In the genomic region with DNA sequence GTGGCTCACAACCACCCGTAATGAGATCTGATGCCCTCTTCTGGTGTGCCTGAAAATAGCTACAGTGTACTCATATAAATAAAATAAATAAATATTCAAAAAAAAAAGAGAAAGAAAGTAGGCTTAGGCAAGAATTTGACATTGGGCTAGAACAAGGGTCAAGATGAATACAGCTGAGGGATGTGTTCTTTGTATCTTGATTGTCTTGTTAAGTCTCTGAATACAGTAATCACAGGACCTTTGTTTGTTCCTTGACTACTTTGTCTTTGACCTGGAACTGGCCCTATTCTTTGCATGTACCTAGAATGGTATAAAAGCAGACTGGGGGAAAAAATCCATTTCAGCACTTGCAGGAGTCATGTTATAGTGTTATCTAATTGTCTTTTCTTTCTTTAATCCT, we compare ENCODE assay signal across 31 mouse cellular contexts. TPM values are rescaled to one million over a fixed set of nuclear protein-coding genes. Genes with fewer than 3 reads are reported as not detected.
"Had no signal": no experiment of that assay in that cellular context is flagged by ENCODE, and none has a peak within 500 bp of the region (broad histone marks: within the 10 kb centered on the region; RNA-seq: fewer than 3 reads in every experiment).

No protein-coding gene starts in this region.

- DNase-seq: cerebellum, adult 9-11 months; cerebellum, postnatal 10 days; cerebellum, postnatal 14 days; cerebellum, postnatal 25 days; cerebellum, postnatal 36 days; embryo, embryonic 11 days; forebrain, postnatal 0 days; gastrocnemius, adult 2 months; gastrocnemius, postnatal 10 days; gastrocnemius, postnatal 14 days; gastrocnemius, postnatal 25 days; gastrocnemius, postnatal 36 days; heart, adult 11 months; heart, adult 18-20 months; heart, adult 2 months had no signal

- H3K9me3 ChIP-seq: embryonic facial prominence, embryonic 10.5 days; embryonic facial prominence, embryonic 12.5 days; embryonic facial prominence, embryonic 13.5 days; embryonic facial prominence, embryonic 15.5 days; forebrain, embryonic 10.5 days; forebrain, embryonic 12.5 days; forebrain, embryonic 13.5 days; forebrain, embryonic 15.5 days had no signal

- H3K4me1 ChIP-seq: embryonic facial prominence, embryonic 10.5 days; embryonic facial prominence, embryonic 12.5 days; embryonic facial prominence, embryonic 13.5 days; embryonic facial prominence, embryonic 15.5 days; forebrain, embryonic 10.5 days; forebrain, embryonic 12.5 days; forebrain, embryonic 13.5 days; forebrain, embryonic 15.5 days had no signal

- H3K4me3 ChIP-seq: embryonic facial prominence, embryonic 10.5 days; embryonic facial prominence, embryonic 12.5 days; embryonic facial prominence, embryonic 13.5 days; embryonic facial prominence, embryonic 15.5 days; erythroblast, embryonic 14.5 days; forebrain, embryonic 10.5 days; forebrain, embryonic 12.5 days; forebrain, embryonic 13.5 days; forebrain, embryonic 15.5 days; gastrocnemius, adult 2 months; heart, adult 2 months had no signal

- ATAC-seq: forebrain, embryonic 13.5 days; forebrain, embryonic 14.5 days; forebrain, embryonic 15.5 days; forebrain, embryonic 16.5 days; forebrain, postnatal 0 days had no signal

- H3K4me2 ChIP-seq: embryonic facial prominence, embryonic 12.5 days; embryonic facial prominence, embryonic 13.5 days; embryonic facial prominence, embryonic 15.5 days; forebrain, embryonic 12.5 days; forebrain, embryonic 13.5 days; forebrain, embryonic 15.5 days had no signal

- H3K27me3 ChIP-seq: embryonic facial prominence, embryonic 12.5 days; embryonic facial prominence, embryonic 13.5 days; embryonic facial prominence, embryonic 15.5 days; forebrain, embryonic 12.5 days; forebrain, embryonic 13.5 days; forebrain, embryonic 15.5 days had no signal

- H3K9ac ChIP-seq: embryonic facial prominence, embryonic 12.5 days; embryonic facial prominence, embryonic 13.5 days; embryonic facial prominence, embryonic 15.5 days; forebrain, embryonic 12.5 days; forebrain, embryonic 13.5 days; forebrain, embryonic 15.5 days; forebrain, postnatal 0 days had no signal

- H3K27ac ChIP-seq: embryonic facial prominence, embryonic 10.5 days; embryonic facial prominence, embryonic 12.5 days; embryonic facial prominence, embryonic 13.5 days; embryonic facial prominence, embryonic 15.5 days; forebrain, embryonic 10.5 days; forebrain, embryonic 12.5 days; forebrain, embryonic 13.5 days; forebrain, embryonic 15.5 days; gastrocnemius, adult 2 months; heart, adult 2 months had no signal

- H3K36me3 ChIP-seq: embryonic facial prominence, embryonic 10.5 days; embryonic facial prominence, embryonic 12.5 days; embryonic facial prominence, embryonic 13.5 days; embryonic facial prominence, embryonic 15.5 days; forebrain, embryonic 10.5 days; forebrain, embryonic 12.5 days; forebrain, embryonic 15.5 days had no signal

RNA-seq across cellular contexts. Expression of a gene that starts 44.1 kb away (rescaled TPM):
- total RNA-seq: common myeloid progenitor, adult 5-6 weeks; gastrocnemius, adult 18-20 months; gastrocnemius, adult 2 months; gastrocnemius, adult 8-10 months; gastrocnemius, postnatal 36 days; granulocyte monocyte progenitor cell, adult 5-6 weeks; heart, adult 18-20 months; heart, adult 2 months; heart, adult 8-10 months had no signal
- polyA plus RNA-seq: erythroblast, embryonic 14.5 days had no signal
